Mouse (Mus musculus): ENCODE data around the gene Lbhd1.
"Not testable (repeated sequence)": the region's sequence is repeated elsewhere in the genome, so short reads cannot be mapped to it uniquely, and the experiment has no call there.

The Lbhd1 gene

DNA sequence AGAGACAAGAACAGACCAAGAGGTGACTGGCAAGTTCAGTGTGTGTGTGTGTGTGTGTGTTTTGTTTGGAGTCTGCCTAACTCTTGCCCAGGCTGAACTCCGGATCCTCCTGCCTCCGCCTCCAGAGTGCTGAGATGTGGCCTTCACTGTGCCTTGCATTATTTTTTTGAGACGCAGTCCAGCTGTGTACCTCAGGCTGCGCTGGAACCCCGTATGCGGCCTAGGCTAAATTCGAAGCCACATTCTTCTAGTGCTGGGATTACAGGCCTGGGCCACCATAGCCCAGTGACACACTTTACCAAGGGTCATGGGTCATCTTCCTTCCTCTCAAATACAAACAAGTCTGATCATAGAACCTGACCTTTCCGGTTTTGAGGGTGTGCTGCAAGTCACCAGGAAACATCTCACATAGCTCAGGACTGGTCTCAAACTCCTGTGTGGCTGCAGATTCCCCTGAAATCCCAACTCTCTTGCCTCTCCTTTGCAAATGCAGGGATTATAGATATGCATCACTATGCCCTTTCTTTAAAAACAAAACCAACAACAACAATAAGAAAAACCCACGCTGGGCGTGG lies 11.2 kb upstream of the Lbhd1 start:
- no peak for DNase-seq

DNA sequence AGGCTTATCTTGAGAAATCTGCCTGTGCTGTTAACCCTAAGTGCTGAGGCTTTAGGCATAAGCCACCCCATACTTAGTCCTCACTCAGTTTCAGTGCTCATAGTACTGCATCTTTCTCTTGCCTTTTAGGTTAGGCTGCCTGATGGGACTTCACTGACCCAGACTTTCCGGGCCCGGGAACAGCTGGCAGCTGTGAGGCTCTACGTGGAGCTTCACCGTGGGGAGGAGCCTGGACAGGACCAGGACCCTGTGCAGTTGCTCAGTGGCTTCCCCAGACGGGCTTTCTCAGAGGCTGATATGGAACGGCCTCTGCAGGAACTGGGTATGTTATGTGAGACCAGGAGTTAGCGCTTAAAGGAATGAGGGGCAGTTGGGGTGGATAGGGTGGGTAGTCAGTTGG lies 8.5 kb upstream of the Lbhd1 start:
- DNase-seq = no peak

DNA sequence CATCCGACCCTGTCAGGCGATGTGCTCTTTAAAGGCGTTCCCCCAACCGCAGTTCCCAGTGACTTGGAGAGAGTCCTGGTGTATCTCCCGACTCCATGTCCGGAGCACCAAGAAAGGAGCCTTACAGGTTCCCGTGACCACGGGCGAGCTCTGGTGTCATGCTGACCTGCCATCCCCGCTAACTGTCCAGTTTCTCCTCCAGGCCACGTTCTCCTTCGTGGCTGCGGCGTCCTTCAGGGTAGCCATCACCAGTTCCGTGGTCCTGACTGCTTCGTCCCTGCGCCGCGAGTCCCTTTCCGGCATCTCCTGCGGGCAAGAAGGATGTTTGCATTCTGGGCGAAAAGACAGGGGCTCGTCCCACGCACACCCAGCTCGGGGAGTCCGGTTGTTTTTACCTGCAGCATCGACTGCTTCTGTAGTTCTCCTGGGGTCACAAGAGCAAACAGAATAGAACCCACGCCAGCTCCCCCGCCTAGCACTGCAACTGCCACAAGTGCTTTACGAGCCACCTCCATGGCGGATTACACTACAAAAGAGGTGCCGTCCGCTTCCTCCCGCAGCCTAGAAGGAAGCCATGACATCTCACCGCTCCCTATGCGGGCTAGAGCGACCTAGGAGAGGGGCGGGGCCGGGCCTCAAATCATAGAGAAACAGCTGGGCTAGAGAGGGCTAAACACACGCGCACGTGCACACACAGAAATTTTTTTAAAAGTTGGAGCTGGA lies 3.1 kb upstream of the Lbhd1 start, which contains the start of gene Uqcc3:
Uqcc3 (minus strand) TSS at position 613 of the 723 bp plus-strand sequence.
- DNase-seq = peak; percentile 90

DNA sequence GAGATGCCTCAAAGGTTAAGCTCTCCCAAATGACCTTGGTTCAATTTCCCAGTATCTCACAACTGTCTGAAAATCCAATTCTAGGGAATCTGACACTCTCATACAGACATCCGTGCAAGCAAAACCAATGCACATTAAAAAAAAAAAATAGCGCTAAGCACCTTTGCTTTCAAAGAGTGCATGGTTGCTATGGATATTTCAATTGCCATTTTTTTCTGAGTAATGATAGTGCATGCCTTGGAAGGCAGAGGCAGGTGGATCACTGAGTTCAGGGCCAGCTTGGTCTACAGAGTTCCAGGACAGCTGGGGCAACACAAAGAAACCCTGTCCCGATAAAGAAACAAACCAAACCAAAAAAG lies 2.5 kb upstream of the Lbhd1 start:
- no peak for DNase-seq

DNA sequence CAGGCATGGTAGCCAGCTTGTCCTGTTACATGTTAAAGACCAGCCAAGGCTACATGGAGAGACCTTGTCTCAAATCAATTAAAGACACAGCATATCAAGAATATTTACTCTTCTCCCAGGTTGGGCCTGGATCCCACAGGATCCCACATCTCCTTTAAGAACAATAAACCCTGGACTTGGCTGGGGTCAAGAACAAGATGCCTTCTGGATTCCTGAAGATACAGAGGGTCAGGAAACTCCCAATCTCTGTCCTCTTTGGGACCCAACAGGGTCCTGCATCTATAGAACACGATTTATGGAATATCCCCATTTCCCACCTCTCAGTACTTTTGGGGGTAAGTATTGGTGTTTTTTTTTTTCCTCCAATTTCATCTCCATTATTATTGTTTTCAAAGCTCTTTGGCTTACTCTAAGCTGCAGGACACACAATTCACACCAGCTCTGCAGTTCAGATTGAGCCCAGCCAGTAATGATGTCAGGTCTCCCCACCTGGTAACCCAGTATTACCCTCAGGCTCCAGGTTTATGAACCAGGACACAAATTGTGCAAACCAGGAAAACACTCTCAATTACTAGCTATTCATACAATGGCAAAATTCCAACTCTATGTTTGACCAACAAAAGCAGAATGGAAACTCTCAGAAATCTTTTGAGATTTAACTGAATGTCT lies 3.5 kb downstream of the Lbhd1 start:
- no peak for DNase-seq

DNA sequence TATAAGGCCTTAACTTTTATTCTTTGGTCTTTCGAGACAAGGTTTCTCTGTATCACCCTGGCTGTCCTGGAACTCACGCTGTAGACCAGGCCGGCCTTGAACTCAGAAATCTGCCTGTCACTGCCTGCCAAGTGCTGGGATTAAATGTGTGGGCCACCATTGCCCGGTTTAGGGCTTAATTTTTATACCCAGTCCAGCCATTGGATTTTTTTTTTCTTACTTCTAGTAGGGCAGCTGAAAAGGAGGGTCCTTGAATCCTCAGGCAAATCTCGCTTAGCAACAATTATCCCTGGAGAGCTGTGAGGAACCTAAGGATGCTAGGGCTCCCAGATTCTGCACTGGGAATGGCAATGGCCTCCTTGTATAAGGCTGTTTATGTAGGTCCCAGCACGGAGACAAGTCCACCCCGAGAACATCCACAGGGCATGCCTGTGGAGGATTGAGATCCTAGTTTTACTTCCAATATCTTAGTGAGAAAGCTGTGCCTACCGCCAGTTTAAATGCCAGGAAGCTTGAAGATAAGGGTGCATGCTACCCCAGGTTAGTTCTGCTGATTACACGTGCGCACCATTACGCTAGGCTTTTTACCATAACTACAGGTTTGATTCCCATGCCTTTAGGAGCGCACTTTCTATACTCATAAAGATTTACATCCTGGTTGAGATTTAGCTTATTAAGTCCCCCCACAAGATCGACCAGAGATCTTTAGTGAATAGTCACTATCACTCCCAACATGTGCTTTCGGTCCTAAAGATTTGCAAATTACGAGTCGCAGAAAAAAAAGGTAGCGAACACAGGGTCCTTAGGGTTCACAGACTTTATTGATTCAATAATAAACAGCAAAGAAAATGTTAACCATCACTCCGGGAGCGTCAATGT lies 4.3 kb downstream of the Lbhd1 start:
- no peak for DNase-seq

DNA sequence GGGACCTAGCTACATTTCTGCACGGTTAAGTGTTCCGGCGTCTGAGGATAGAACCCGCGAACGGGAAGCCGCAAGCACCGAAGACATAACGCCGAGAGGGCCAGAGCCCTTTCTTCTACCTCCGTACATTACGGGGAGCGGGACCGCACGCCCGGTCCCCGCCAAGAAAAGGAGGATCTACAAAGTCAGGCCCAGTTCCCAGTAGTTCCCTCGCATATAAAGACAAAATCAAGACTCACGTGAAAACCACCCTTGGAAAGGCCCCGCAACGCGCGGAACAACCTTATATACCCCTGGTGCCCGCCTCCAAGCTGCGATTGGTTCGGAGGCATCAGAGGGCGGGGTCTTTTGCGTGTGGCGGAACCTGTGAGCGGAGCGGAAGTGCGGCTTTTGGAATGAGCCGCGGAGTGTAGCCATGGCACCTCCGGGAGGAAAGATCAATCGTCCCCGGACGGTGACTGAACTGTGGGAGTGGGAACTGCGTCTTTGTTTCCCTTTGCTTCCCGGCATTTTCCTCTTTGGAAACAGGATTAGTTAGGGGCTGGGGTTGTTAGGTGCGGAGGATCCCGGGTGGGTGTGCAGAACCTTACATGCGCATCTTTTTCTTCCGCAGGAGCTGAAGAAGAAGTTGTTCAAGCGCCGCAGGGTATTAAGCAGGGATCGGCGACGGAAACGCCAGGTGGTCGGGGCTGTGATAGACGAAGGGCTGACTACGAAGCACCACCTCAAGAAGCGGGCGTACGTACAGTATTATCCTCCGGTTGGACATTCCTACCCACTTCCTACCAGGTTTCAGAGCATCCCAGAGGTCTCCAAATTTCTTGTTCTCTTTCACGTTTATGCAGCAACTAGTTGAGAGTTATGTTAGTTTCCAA lies 5.2 kb downstream of the Lbhd1 start, which contains the start of the genes 1810009A15Rik and Gm49416:
1810009A15Rik (plus strand) TSS at position 343 of the 875 bp plus-strand sequence.
Gm49416 (plus strand) TSS at position 416 of the 875 bp plus-strand sequence.
- DNase-seq = peak; percentile 95

DNA sequence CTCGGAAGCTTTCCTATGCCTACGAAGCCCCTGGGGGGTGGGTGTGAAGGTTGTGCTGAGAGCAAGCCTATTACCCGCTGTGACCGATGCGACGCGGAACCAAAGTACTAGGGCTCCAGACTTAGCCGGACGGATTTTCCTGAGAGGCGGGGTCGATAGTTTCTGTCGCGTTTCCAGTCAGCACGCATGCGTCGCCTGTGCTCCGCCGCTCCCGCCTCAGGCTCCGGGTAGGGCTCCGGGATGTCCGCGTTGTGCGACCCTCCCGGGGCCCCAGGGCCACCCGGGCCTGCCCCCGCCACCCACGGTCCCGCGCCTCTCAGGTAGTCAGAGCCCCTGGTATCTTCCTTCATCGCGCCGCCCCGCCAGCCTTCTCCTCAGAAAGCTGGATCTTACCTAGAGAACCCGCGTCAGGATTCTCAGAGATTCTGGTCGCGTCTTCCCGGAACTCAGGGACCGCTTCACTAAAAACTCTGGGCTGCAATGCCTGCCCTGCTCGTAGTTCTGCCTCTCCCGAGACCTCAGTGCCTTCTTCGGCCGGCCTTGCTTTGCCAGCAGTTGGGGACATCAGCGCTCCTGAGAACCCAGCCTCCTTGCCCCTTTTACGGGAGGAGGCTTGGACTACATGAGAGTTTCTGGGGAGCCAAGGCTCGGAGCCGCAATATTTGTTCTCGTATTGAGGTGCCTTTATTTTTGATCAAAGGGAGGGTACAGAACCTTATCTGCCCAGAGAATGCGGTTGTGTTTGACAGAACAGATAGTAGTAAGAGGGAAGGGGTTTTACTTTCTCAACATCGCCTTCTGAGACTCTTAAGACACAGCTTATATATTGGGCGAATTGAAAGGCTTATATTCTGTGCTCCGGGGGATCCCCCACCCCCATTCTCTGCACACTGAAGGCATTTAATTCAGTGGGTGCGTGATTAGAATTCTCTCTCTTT lies 9.6 kb downstream of the Lbhd1 start, which contains the start of gene Ints5:
Ints5 (plus strand) TSS at position 177 of the 938 bp plus-strand sequence.
- peak; percentile 86 for DNase-seq

DNA sequence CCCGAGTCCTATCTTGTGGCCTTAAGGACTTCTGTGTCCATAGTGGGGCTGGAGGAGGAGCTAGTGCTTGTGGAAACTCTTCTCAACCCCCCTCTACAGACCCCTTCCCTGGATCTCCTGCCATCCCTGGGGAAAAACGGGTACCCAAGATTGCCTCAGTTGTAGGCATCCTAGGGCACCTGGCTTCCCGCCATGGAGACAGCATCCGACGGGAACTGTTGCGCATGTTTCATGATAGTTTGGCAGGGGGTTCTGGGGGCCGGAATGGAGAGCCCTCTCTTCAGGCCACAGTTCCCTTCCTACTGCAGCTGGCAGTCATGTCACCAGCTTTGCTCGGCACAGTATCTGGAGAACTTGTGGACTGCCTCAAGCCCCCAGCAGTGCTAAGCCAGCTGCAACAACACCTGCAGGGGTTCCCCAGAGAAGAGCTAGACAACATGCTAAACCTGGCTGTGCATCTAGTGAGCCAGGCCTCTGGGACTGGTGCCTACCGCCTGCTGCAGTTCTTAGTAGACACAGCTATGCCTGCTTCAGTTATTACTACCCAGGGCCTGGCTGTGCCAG lies 11.9 kb downstream of the Lbhd1 start:
- DNase-seq = no peak

DNA sequence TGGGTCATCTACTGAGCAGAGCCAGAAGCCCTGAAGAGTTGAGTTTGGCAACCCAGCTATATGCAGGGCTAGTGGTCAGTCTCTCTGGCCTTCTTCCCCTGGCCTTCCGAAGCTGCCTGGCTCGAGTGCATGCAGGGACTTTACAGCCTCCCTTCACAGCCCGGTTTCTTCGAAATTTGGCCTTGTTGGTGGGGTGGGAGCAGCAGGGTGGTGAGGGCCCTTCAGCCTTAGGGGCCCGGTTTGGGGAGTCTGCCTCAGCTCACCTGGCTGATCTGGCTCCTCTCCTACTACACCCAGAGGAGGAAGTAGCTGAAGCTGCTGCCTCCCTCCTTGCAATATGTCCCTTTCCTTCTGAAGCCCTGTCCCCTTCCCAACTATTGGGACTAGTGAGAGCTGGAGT lies 12.7 kb downstream of the Lbhd1 start:
- DNase-seq = not testable (repeated sequence)

DNA sequence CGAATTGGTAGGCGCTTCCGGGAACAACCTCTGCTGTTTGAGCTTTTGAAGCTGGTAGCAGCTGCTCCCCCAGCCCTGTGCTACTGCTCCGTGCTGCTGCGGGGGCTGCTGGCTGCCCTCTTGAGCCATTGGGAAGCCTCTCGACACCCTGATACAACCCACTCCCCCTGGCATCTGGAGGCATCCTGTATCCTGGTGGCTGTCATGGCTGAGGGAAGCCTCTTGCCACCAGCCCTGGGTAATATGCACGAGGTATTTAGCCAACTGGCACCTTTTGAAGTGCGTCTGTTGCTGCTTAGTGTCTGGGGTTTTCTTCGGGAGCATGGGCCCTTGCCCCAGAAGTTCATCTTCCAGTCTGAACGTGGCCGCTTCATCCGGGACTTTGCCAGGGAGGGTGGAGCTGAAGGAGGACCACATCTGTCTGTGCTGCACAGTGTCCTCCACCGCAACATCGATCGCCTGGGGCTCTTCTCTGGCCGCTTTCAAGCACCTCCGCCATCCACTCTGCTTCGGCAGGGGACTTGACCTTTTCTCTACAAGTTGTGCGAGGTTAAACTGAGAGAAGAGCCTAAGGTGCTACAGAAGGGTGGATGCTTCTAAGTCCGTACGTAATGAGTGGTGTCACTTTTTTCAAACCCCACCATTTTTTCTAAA lies 13.8 kb downstream of the Lbhd1 start:
- peak; percentile 50 for DNase-seq

DNA sequence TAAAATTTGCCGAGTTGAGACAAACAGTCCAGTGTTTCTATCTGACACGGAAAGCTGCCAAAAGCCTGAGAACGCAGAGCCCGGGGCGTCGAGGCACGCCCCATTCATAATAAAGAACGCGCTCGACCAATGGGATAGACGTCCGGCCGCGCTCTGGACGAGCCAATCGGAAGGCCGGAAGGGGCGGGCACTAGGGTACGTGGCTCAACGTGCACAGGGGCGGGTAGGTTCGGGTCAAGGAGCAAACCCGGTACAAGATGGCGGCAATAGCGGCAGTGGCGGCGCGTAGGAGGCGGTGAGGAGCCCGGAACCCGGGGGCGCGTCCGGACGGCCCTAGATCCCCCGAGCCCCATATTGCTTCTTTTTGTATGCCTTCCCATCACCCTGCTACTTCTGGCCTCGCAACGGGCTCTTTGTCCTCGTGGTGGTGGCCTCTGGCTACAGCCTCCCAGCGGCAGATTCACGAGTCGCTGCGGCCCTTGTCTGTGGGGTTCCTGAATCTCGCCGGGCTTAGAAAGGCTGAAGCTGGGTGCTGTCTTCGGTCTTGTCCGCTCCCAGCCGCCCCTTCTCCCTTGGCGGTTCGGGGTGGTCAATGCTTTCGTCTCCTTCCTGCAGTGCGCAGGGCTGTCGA lies 14.4 kb downstream of the Lbhd1 start, which contains the start of gene Ganab:
Ganab (plus strand) TSS at position 207 of the 631 bp plus-strand sequence.
- DNase-seq = peak; percentile 95

DNA sequence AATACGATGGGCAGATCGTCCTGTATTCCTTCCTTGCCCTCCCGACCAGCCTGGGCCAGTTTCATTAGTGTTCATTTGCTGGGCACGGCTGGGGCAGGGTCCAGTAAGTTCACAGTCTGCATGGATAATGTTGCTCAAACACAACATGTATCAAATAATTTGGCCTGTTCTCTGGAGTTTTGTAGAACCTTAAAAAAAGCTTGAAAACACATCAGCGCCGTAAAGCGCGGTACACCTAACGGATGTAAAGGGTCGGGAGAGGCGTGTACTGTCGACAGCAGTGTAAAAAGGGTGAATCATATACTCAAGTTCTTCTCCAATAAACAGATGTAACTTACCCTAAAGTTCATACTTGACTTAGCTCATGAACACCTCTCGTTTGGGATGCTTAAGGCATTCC lies 15.0 kb downstream of the Lbhd1 start:
- DNase-seq = no peak

DNA sequence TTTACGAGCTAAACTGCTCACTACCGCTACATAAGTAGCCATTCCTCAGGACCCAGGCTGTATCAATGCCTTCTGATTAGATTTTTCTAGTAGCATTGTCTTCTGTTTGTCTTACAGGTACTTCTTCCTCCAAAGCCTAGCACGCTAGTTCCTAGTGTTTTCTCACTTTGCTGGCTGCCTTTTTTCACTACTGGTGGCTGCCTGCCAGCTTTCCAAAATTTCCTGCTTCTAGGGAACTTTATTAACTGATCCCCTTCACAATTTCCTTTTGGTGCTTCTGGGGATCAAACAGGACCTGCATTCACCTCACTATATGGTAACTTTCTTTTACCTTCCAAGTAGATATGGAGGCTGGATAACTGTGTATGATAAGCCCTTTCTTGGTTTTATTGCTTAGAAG lies 15.5 kb downstream of the Lbhd1 start:
- DNase-seq = no peak

DNA sequence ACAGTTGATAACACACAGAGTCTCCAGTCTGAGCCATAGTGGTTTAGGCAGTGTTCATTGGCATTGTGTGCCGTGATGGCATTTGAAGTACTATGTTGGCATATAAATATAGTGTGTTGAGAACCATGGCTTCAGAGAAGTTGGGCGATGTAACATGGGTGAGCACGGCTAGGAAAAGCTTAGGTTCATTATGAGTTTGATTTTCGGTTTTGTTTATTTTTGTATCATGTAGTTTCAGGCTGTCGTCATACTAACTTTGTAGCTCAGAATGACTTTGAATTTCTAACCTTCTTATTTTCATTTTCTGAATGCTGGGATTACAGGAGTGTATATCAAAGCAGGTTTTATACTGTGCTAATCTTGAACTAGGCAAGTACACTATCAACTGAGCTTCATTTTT lies 19.9 kb downstream of the Lbhd1 start:
- no peak for DNase-seq

DNA sequence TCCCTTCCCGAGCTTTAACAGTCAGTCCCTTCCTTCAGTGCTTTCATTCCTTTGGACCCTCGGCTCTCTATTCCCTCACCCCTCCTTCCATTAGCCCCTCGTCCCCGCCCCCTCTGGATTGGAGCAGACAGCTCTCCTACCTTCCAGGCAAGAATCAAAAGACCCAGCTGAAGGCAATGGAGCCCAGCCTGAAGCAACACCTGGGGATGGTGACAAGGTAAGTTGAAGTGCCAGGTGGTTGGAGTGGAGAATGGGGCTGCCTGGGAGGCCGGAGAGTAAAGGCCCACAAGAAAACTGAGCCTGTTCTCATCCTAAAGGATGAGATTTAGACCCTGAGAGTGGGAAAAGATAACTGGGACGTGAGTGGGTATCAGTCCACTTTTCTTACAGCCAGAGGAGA lies 25.0 kb downstream of the Lbhd1 start:
- no peak for DNase-seq

DNA sequence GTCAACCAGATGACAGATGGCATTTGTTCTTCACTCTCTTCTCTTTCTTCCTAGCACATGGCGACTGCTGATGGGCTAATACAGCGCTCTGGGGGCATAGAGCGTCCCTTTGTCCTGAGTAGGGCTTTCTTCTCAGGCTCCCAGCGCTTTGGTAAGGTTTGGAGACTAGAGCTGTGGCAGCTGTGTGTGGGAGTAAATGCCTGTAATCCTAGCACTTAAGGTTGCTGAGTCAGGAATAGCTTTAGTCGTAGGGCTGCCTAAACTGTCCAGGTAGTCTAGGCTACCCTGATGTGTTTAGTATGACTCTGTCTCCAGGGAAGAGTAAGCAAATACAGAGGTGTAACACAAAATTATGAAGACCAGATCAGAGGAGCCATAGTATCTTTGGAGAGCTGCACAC lies 28.3 kb downstream of the Lbhd1 start:
- DNase-seq = no peak

DNA sequence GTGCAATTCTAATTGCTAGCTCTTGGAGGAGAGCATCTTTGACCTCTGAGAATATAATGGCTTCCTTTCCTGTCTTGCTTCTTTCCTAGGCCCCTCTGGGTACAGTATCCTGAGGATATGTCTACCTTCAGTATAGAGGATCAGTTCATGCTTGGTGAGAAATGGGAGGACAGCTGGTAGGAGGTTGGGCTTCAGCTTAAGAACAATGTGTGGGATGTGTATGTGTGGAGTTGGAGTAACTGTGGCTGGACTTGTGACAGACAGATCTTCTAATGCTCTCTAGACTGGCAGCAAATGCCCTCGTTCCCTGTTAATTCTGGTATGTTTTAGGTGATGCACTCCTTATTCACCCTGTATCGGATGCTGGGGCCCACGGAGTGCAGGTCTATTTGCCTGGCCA lies 30.7 kb downstream of the Lbhd1 start:
- no peak for DNase-seq

DNA sequence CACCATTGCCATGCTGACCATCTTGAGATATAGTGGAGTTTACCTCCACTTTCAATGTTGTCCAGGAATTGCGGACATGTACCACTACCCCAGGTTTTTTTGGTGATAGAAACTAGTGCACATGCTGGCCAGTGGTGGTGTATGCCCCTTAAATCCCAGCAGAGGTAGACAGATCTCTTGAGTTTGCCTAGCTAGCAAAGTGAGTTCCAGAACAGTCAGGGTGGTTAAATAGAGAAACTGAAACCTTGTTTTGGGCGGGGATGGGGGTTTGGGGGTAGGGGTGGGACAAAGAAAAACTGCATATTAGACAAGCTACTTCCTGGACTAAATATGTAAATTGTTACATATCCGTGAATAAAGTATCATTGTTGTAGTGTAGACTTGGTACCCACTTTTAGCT lies 35.5 kb downstream of the Lbhd1 start:
- DNase-seq = no peak
